Mouse (Mus musculus) neural tube, embryonic 12.5 days (tissue): ENCODE data around the gene Elp1. TPM values are rescaled to one million over a fixed set of nuclear protein-coding genes. Genes with fewer than 3 reads are reported as not detected.

Experiments used
- ATAC-seq: fragments of 200-750 bp; cut with Nextera tagmentation; 2 replicates; pipeline ENCODE4 v1.8.0; 2017; ENCODE audit warnings: low read depth, mild to moderate bottlenecking, moderate TSS enrichment, moderate library complexity; ENCODE audit not compliant: low FRiP score
- H3K27ac ChIP-seq: fragments of 300-500 bp; sonication (generic); 2 replicates; pipeline ENCODE4 v1.5.1; 2016
- H3K27me3 ChIP-seq: fragments of 300-500 bp; sonication (generic); replicated peaks from 2 replicates; pipeline ENCODE4 v1.6.1; 2016; ENCODE audit warnings: mild to moderate bottlenecking
- H3K36me3 ChIP-seq: fragments of 300-500 bp; sonication (generic); 2 replicates; pipeline ENCODE4 v1.6.1; 2016; ENCODE audit warnings: mild to moderate bottlenecking
- H3K4me1 ChIP-seq: fragments of 300-500 bp; sonication (generic); 2 replicates; pipeline ENCODE4 v1.6.1; 2016
- H3K4me2 ChIP-seq: fragments of 300-500 bp; sonication (generic); replicated peaks from 2 replicates; pipeline ENCODE4 v1.6.1; 2016; ENCODE audit warnings: mild to moderate bottlenecking
- H3K4me3 ChIP-seq: fragments of 300-500 bp; sonication (generic); 2 replicates; pipeline ENCODE4 v1.5.1; 2016
- H3K9ac ChIP-seq: fragments of 300-500 bp; sonication (generic); 2 replicates; pipeline ENCODE4 v1.6.1; 2016; ENCODE audit warnings: mild to moderate bottlenecking
- H3K9me3 ChIP-seq: fragments of 300-500 bp; sonication (generic); 2 replicates; pipeline ENCODE4 v1.6.1; 2016; ENCODE audit warnings: mild to moderate bottlenecking
- WGBS: fragments of 180-500 bp; shearing (Covaris S2); methylation state at CpG from one replicate; pipeline ENCODE4 v1.1.7; 2016; 5-methylcytosine and 5-hydroxymethylcytosine counted together
- polyA plus RNA-seq: library from polyadenylated mRNA; unstranded; fragments of >200 nt; fragmentation: Nextera tagmentation; extraction: Ambion mirVana; gene quantifications from 2 replicates; pipeline ENCODE4 v1.2.1, GENCODE M21; 2016

The Elp1 gene
- polyA plus RNA-seq, 1 experiment from 2014 or later: 77.4 TPM

GRCm38 (mm10) chr4:56829511-56829921 is 27.4 kb upstream of the Elp1 start:
- Histone ChIP-seq H3K9me3 (no peaks in the 10 kb centered on the region), H3K27me3 (no peaks in the 10 kb centered on the region), H3K4me3 (no peak overlapping the region), H3K4me1 (peaks cover 5% of the 10 kb centered on the region; the same call in 1 of the 2 replicates), H3K9ac (no peak overlapping the region), H3K4me2 (no peak overlapping the region), H3K27ac (no peak overlapping the region), H3K36me3 (peaks cover 47% of the 10 kb centered on the region)
- no peak for ATAC-seq
- 58% methylated on average over 7 of the region's 7 CpGs for WGBS

- H3K4me3 ChIP-seq: no peak overlapping the region
- peaks cover 5% of the 10 kb centered on the region; the same call in 1 of the 2 replicates for H3K4me1 ChIP-seq
- no peak for ATAC-seq
- WGBS: 85% methylated on average over 3 of the region's 3 CpGs
- H3K9ac ChIP-seq: no peak overlapping the region
- H3K4me2 ChIP-seq: no peak overlapping the region
- H3K36me3 ChIP-seq: peaks cover 44% of the 10 kb centered on the region
- H3K27ac ChIP-seq: no peak overlapping the region
- no peaks in the 10 kb centered on the region for H3K9me3 ChIP-seq
- no peaks in the 10 kb centered on the region for H3K27me3 ChIP-seq
Observed at GRCm38 (mm10) chr4:56828932-56829331, 26.8 kb upstream of the Elp1 start.

- ATAC-seq: no peak
- Histone ChIP-seq H3K27me3 (no peaks in the 10 kb centered on the region), H3K9me3 (no peaks in the 10 kb centered on the region), H3K36me3 (peaks cover 17% of the 10 kb centered on the region), H3K9ac (no peak overlapping the region), H3K4me1 (no peaks in the 10 kb centered on the region), H3K27ac (no peak overlapping the region), H3K4me2 (no peak overlapping the region), H3K4me3 (no peak overlapping the region)
- 90% methylated on average over 9 of the region's 9 CpGs for WGBS
Observed at GRCm38 (mm10) chr4:56824231-56824630, 22.1 kb upstream of the Elp1 start.

GRCm38 (mm10) chr4:56820017-56820550 is 18.0 kb upstream of the Elp1 start:
- Histone ChIP-seq H3K9ac (no peak overlapping the region), H3K4me2 (no peak overlapping the region), H3K36me3 (peaks cover 8% of the 10 kb centered on the region; the same call in 1 of the 2 replicates), H3K27me3 (no peaks in the 10 kb centered on the region), H3K9me3 (no peaks in the 10 kb centered on the region), H3K4me1 (no peaks in the 10 kb centered on the region), H3K4me3 (no peak overlapping the region), H3K27ac (no peak overlapping the region)
- peak; percentile 63; the same call in 1 of the 2 replicates for ATAC-seq

DNA sequence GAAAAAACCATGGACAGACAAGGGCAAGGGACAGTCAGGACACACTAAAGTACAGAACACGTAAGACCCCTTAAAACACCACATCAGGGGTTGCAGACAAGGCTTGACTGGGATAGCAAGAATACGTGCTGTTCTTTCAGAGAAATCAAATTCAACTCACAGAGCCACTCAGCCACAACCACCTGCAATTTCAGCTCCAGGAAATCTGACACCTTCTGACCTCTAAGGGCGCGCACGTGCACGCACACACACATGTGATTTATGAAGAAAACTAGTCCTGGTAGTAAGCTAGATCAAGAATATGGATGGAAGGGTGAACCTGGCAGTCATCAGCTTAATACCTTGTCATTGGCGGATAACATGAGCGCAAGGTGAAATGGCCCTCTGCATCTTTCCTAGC is 13.0 kb upstream of the Elp1 start:
- no peak overlapping the region for H3K4me3 ChIP-seq
- H3K4me1 ChIP-seq: no peaks in the 10 kb centered on the region
- H3K9ac ChIP-seq: no peak overlapping the region
- no peak overlapping the region for H3K4me2 ChIP-seq
- 89% methylated on average over 8 of the region's 8 CpGs for WGBS
- no peaks in the 10 kb centered on the region for H3K9me3 ChIP-seq
- H3K36me3 ChIP-seq: peaks cover 24% of the 10 kb centered on the region
- no peak overlapping the region for H3K27ac ChIP-seq
- H3K27me3 ChIP-seq: no peaks in the 10 kb centered on the region
- ATAC-seq: no peak

DNA sequence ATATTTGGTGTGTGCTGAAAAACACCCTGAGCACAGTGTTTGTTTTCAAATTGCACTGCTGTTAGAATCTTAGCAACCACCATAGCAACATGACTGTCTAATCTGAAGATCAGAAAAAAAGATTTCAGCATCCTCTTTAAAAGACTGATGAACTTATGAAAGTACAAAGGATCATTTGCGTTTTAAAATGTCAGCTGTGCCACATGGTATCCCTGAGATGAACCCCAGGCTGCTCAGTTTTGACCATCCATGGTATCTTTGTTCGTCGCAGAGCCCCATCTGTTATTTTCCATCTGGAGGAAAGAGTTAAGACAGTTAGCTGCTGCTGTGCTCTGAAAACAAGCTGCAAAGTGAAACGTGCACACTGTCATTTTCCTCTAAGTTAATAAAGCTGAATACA is 10.0 kb upstream of the Elp1 start:
- Histone ChIP-seq H3K9ac (no peak overlapping the region), H3K27me3 (no peaks in the 10 kb centered on the region), H3K4me1 (no peaks in the 10 kb centered on the region), H3K4me3 (no peak overlapping the region), H3K9me3 (no peaks in the 10 kb centered on the region), H3K4me2 (no peak overlapping the region), H3K27ac (no peak overlapping the region), H3K36me3 (peaks cover 36% of the 10 kb centered on the region)
- WGBS: 83% methylated on average over 4 of the region's 4 CpGs
- no peak for ATAC-seq

DNA sequence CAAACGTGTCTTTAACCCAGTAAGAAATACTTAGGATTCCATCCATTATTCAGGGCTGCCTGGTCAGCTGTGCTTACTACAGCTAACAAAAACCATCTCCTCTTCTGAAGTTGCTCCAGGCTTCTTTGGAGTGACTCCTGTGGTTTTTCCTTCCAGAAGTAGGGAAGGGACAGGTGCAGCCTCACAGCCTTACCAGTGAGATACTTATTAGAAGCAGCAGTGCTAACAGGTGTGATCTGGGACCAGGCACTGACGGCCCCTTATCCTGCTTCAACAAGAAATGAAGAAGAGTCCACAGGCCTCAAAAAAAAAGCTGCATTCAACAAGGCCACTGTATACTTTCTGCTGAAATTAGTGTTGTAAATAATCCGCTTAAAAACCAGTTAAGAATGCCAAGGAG is 9.5 kb upstream of the Elp1 start:
- H3K4me1 ChIP-seq: no peaks in the 10 kb centered on the region
- peaks cover 41% of the 10 kb centered on the region for H3K36me3 ChIP-seq
- H3K27ac ChIP-seq: no peak overlapping the region
- H3K4me3 ChIP-seq: no peak overlapping the region
- H3K9me3 ChIP-seq: no peaks in the 10 kb centered on the region
- ATAC-seq: no peak
- WGBS: 67% methylated on average over 3 of the region's 3 CpGs
- no peak overlapping the region for H3K9ac ChIP-seq
- H3K27me3 ChIP-seq: no peaks in the 10 kb centered on the region
- H3K4me2 ChIP-seq: no peak overlapping the region

- ATAC-seq: no peak
- Histone ChIP-seq H3K27me3 (no peaks in the 10 kb centered on the region), H3K4me3 (no peak overlapping the region), H3K9ac (no peak overlapping the region), H3K9me3 (no peaks in the 10 kb centered on the region), H3K36me3 (peaks cover 45% of the 10 kb centered on the region), H3K4me1 (no peaks in the 10 kb centered on the region; the same call in 1 of the 2 replicates), H3K27ac (no peak overlapping the region), H3K4me2 (no peak overlapping the region)
- WGBS: 77% methylated on average over 4 of the region's 4 CpGs
Observed at GRCm38 (mm10) chr4:56809050-56809449, 6.9 kb upstream of the Elp1 start.

DNA sequence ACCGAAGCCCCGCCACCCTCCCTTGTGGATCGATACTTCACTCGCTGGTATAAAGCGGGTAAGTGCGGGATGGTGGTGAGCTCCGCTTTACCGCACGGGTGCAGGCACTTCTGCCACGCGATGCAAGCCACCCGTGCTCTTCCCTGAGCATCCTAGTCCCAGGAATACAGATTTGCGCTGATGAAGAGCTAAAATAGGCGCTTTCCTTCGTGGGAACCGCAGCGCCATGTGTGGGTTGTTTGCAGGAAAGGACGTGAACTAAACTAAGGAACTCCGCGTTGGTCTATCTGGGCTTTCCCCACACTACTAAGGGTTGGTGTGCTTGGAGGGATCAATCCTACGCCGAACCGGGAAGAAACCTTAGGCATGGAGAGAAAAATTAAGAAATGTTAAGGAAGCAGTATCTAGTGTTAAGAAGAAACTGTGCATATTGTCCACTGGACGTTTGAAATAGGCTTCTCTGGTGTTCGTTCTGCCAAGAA is 579 bp upstream of the Elp1 start:
- Histone ChIP-seq H3K4me1 (peaks cover 20% of the 10 kb centered on the region), H3K36me3 (peaks cover 41% of the 10 kb centered on the region), H3K27me3 (no peaks in the 10 kb centered on the region), H3K4me2 (peak overlapping the region; percentile 79), H3K4me3 (peak overlapping the region; percentile 88), H3K9me3 (no peaks in the 10 kb centered on the region), H3K27ac (0 out of 2 replicates have a peak overlapping the region, but pooled peaks have one; percentile 57), H3K9ac (peak overlapping the region; percentile 87)
- no peak for ATAC-seq
- 2% methylated on average over 25 of the region's 25 CpGs for WGBS

GRCm38 (mm10) chr4:56791373-56791772 is 10.8 kb downstream of the Elp1 start:
- no peak for ATAC-seq
- WGBS: 60% methylated on average over 1 of the region's 1 CpGs
- H3K4me3 ChIP-seq: no peak overlapping the region
- no peaks in the 10 kb centered on the region for H3K27me3 ChIP-seq
- no peaks in the 10 kb centered on the region for H3K4me1 ChIP-seq
- H3K27ac ChIP-seq: no peak overlapping the region
- H3K9me3 ChIP-seq: no peaks in the 10 kb centered on the region
- no peak overlapping the region for H3K4me2 ChIP-seq
- H3K36me3 ChIP-seq: peaks cover 87% of the 10 kb centered on the region
- no peak overlapping the region for H3K9ac ChIP-seq

DNA sequence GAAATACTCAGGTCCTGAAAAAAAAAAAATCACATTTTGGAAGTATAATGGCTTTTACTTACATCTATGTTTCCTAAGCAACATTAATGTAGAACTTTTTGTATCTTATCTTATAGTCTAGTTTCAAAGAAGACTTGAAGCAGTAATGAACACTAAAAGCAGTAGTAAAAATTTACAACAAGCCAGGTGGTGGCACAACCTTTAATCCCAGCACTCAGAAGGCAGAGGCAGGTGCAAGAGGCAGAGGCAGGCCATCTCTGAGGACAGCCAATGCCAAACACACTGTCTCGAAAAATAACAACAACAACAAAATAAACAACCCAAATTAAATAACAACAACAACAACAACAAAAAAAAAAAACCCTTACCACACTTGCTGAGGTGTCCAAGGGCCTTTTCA is 31.1 kb downstream of the Elp1 start:
- Histone ChIP-seq H3K4me2 (no peak overlapping the region), H3K4me1 (no peaks in the 10 kb centered on the region), H3K9me3 (no peaks in the 10 kb centered on the region), H3K27ac (no peak overlapping the region), H3K4me3 (no peak overlapping the region), H3K36me3 (peaks cover 88% of the 10 kb centered on the region), H3K27me3 (no peaks in the 10 kb centered on the region), H3K9ac (no peak overlapping the region)
- 81% methylated on average over 1 of the region's 1 CpGs for WGBS
- ATAC-seq: no peak

- Histone ChIP-seq H3K4me2 (no peak overlapping the region), H3K4me3 (no peak overlapping the region), H3K4me1 (no peaks in the 10 kb centered on the region), H3K9ac (no peak overlapping the region), H3K27ac (no peak overlapping the region), H3K27me3 (no peaks in the 10 kb centered on the region), H3K36me3 (peaks cover 93% of the 10 kb centered on the region), H3K9me3 (no peaks in the 10 kb centered on the region)
- ATAC-seq: no peak
- WGBS: 93% methylated on average over 7 of the region's 7 CpGs
Observed at GRCm38 (mm10) chr4:56768913-56769312, 33.2 kb downstream of the Elp1 start.

GRCm38 (mm10) chr4:56767861-56768284 is 34.3 kb downstream of the Elp1 start:
- no peaks in the 10 kb centered on the region for H3K27me3 ChIP-seq
- H3K27ac ChIP-seq: no peak overlapping the region
- peaks cover 86% of the 10 kb centered on the region for H3K36me3 ChIP-seq
- WGBS: 80% methylated on average over 5 of the region's 5 CpGs
- no peaks in the 10 kb centered on the region for H3K9me3 ChIP-seq
- H3K9ac ChIP-seq: no peak overlapping the region
- H3K4me3 ChIP-seq: no peak overlapping the region
- no peak overlapping the region for H3K4me2 ChIP-seq
- H3K4me1 ChIP-seq: no peaks in the 10 kb centered on the region
- ATAC-seq: no peak
